Mouse (Mus musculus) kidney, embryonic 15.5 days (tissue): ENCODE results near the gene Cux1. TPM values are rescaled to one million over a fixed set of nuclear protein-coding genes. Genes with fewer than 3 reads are reported as not detected.

Experiments used
- ATAC-seq: fragments of 200-750 bp; cut with Nextera tagmentation; replicated peaks from 2 replicates; pipeline ENCODE4 v1.8.0; 2017; ENCODE audit warnings: moderate TSS enrichment; ENCODE audit not compliant: low FRiP score
- H3K27ac ChIP-seq: fragments of 300-500 bp; sonication (generic); 2 replicates; pipeline ENCODE4 v1.5.1; 2015; ENCODE audit warnings: mild to moderate bottlenecking, inconsistent platforms
- H3K27me3 ChIP-seq: fragments of 300-500 bp; sonication (generic); 2 replicates; pipeline ENCODE4 v1.6.1; 2015; ENCODE audit warnings: inconsistent platforms
- H3K36me3 ChIP-seq: fragments of 300-500 bp; sonication (generic); 2 replicates; pipeline ENCODE4 v1.6.1; 2015; ENCODE audit warnings: inconsistent platforms
- H3K4me1 ChIP-seq: fragments of 300-500 bp; sonication (generic); 2 replicates; pipeline ENCODE4 v1.6.1; 2015; ENCODE audit warnings: inconsistent platforms
- H3K4me2 ChIP-seq: fragments of 300-500 bp; sonication (generic); 2 replicates; pipeline ENCODE4 v1.6.1; 2015; ENCODE audit warnings: moderate library complexity, mild to moderate bottlenecking, inconsistent platforms
- H3K4me3 ChIP-seq: fragments of 300-500 bp; sonication (generic); replicated peaks from 2 replicates; pipeline ENCODE4 v1.5.1; 2015; ENCODE audit warnings: mild to moderate bottlenecking, inconsistent platforms
- H3K9ac ChIP-seq: fragments of 300-500 bp; sonication (generic); 2 replicates; pipeline ENCODE4 v1.6.1; 2015; ENCODE audit warnings: mild to moderate bottlenecking, inconsistent platforms
- H3K9me3 ChIP-seq: fragments of 300-500 bp; sonication (generic); replicated peaks from 2 replicates; pipeline ENCODE4 v1.6.1; 2016; ENCODE audit warnings: inconsistent platforms
- WGBS: fragments of 180-500 bp; shearing (Covaris S2); methylation state at CpG from one replicate; pipeline ENCODE4 v1.1.7; 2015; ENCODE audit warnings: mixed read lengths; 5-methylcytosine and 5-hydroxymethylcytosine counted together
- polyA plus RNA-seq: library from polyadenylated mRNA; unstranded; fragments of >200 nt; fragmentation: Nextera tagmentation; extraction: Ambion mirVana; gene quantifications from 2 replicates; pipeline ENCODE4 v1.2.1, GENCODE M21; 2015

Gene Cux1
- polyA plus RNA-seq, 1 experiment from 2014 or later, result 110 TPM

DNA sequence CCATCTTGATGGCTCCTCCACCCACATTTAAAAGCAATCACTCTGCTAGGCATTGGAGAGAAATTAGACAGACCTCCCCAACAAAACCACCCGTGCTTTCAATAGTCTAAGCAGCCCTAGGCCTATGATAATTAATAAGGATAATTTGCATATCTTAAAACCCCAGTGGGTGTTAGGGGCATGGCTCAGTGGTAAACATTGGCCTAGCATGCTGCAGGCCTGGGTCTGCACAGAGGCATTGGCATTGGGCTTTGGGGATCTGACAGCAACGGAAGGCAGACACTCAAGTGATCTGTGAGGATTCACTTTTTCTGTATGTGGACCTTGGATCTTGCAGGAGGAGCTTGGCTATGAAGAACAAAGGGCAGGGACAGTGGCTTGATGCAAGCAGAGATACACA, 274.9 kb downstream of the Cux1 start:
- H3K4me2 ChIP-seq, result no peak overlapping the region
- 85% methylated on average over 2 of the region's 2 CpGs for WGBS
- H3K9ac ChIP-seq, result no peak overlapping the region
- no peak overlapping the region for H3K27ac ChIP-seq
- H3K9me3 ChIP-seq, result no peaks in the 10 kb centered on the region
- H3K27me3 ChIP-seq, result no peaks in the 10 kb centered on the region
- peaks cover 81% of the 10 kb centered on the region for H3K36me3 ChIP-seq
- H3K4me3 ChIP-seq, result no peak overlapping the region
- no peaks in the 10 kb centered on the region for H3K4me1 ChIP-seq
- no peak for ATAC-seq

DNA sequence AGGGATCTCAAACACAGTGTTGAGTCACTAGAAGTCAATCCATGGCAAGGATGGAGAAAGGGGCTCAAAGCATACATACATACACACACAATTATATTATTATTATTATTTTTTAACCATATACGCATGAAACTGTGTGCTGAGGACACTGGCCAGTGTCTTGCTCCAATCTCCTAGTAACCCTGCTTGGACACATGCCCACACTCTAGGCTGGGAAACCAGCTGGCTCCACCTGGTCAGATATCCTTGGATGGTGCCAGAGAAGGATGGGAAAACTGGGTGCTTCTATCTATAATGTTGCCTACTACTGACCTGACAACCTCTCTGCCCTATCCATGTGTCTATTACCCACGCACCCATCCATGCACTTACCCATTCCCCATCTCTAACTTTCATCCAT, 275.7 kb downstream of the Cux1 start:
- Histone ChIP-seq H3K4me1 (no peaks in the 10 kb centered on the region), H3K9ac (no peak overlapping the region)
- 94% methylated on average over 2 of the region's 2 CpGs for WGBS

DNA sequence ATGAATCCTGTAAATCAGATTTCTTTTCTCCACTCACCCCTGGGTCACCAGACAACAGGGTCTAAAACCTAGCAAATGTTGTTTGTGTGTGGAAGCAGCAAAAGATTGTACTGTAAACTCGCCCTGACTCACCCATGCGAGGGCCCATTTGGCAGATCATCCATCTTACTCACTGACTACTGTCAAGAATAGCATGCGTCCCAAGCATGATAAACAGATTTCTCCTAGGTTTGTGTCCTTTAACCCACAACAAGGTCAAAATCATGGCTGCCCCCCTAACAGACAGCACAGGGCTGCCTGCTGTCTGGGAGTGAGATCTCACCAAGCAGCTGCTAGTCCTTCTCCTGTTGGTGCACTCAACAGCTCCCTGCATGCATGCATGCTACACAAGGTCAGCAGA, 277.5 kb downstream of the Cux1 start:
- 66% methylated on average over 3 of the region's 3 CpGs for WGBS
- Histone ChIP-seq H3K36me3 (peaks cover 79% of the 10 kb centered on the region), H3K4me3 (no peak overlapping the region), H3K27me3 (no peaks in the 10 kb centered on the region), H3K4me1 (no peaks in the 10 kb centered on the region), H3K9ac (no peak overlapping the region), H3K9me3 (no peaks in the 10 kb centered on the region), H3K27ac (no peak overlapping the region), H3K4me2 (no peak overlapping the region)
- ATAC-seq, result no peak

More for the DNA sequence above, 275.7 kb downstream of the Cux1 start:
- no peak overlapping the region for H3K4me3 ChIP-seq
- no peak overlapping the region for H3K27ac ChIP-seq
- no peaks in the 10 kb centered on the region for H3K9me3 ChIP-seq
- no peak overlapping the region for H3K4me2 ChIP-seq
- no peak for ATAC-seq
- peaks cover 78% of the 10 kb centered on the region for H3K36me3 ChIP-seq
- no peaks in the 10 kb centered on the region for H3K27me3 ChIP-seq

DNA sequence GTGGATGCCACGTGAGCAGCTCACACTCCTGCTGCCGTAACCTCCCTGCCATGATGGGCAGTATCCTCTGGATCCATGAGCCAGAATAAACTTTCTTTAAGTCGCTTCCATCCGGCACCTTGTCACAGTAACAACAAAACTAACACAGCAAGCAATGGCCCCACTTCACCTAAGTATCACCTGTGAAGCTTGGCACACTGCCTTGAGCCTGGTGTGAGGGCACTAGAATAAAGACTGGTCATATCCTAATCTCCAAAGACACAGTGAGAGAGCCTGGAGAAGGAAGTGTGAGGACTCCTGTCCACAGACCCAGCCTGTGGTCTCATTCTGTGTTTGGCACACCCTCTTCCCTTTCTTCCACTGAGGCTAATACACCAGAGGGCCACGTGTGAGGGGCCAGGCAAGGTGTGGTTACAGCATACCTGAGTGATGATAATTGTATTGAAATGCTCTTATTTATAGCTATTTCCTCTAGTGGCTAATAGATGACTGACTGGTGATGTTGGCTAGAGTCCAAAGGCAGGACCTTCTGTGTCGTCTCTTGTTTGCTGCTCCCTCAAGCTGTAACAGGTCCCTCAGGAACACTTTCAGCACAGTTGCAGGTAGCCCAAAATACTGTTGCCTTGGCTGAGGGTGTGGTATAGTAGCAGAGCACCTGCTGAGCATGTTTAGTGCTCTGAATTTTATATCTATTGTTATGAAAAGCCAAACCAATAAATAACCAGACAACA, 278.8 kb downstream of the Cux1 start:
- 81% methylated on average over 6 of the region's 6 CpGs for WGBS
- ATAC-seq, result no peak
- no peaks in the 10 kb centered on the region for H3K4me1 ChIP-seq
- no peaks in the 10 kb centered on the region for H3K27me3 ChIP-seq
- H3K4me3 ChIP-seq, result no peak overlapping the region
- no peak overlapping the region for H3K9ac ChIP-seq
- peaks cover 84% of the 10 kb centered on the region for H3K36me3 ChIP-seq
- no peaks in the 10 kb centered on the region for H3K9me3 ChIP-seq
- H3K27ac ChIP-seq, result no peak overlapping the region
- H3K4me2 ChIP-seq, result no peak overlapping the region

DNA sequence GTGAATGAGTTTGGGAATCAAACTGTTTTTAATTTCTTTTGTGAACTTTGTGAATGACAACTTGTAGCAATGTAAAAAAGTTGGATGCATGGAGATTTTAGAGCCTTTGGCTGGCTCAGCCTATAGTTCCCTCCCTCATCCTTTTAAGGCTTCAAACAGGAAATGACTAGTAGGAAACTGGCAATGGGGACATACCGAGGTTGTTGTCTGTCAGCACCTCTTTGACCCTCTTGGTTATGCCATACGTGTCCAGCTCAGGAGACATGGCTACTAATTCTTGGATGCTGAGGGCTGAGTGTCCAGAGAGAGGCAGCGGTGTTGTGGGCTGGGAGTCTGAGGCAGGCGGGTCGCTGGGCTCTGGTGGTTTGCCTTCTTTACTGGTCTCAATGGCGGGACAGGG, 280.7 kb downstream of the Cux1 start:
- H3K27ac ChIP-seq, result no peak overlapping the region
- no peak overlapping the region for H3K4me3 ChIP-seq
- H3K9ac ChIP-seq, result no peak overlapping the region
- H3K9me3 ChIP-seq, result no peaks in the 10 kb centered on the region
- 79% methylated on average over 6 of the region's 6 CpGs for WGBS
- ATAC-seq, result no peak
- no peaks in the 10 kb centered on the region for H3K4me1 ChIP-seq
- H3K36me3 ChIP-seq, result peaks cover 88% of the 10 kb centered on the region
- no peak overlapping the region for H3K4me2 ChIP-seq
- H3K27me3 ChIP-seq, result no peaks in the 10 kb centered on the region

DNA sequence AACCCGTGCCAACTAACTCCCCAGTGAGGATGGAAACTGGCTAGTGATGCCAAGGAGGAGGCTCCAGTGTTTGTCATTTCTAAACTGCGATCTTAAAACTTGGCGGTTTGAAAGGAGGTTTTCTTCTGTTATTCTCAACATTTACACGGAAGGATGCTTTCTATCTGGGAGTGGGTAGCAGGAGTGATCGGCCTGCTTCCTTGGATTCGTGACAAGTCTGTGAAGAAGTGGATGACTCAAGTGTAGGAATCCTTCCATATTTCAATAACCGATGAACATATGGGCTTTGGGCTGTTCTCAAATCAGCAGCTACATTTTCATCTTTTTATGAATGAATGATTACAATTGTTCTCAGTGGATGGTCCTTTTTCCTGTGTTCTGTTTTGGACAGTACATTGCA, 282.2 kb downstream of the Cux1 start:
- H3K9me3 ChIP-seq, result no peaks in the 10 kb centered on the region
- WGBS, result 90% methylated on average over 7 of the region's 7 CpGs
- ATAC-seq, result no peak
- no peaks in the 10 kb centered on the region for H3K27me3 ChIP-seq
- no peak overlapping the region for H3K27ac ChIP-seq
- H3K4me1 ChIP-seq, result no peaks in the 10 kb centered on the region
- H3K4me2 ChIP-seq, result no peak overlapping the region
- H3K4me3 ChIP-seq, result no peak overlapping the region
- no peak overlapping the region for H3K9ac ChIP-seq
- peaks cover 89% of the 10 kb centered on the region for H3K36me3 ChIP-seq

DNA sequence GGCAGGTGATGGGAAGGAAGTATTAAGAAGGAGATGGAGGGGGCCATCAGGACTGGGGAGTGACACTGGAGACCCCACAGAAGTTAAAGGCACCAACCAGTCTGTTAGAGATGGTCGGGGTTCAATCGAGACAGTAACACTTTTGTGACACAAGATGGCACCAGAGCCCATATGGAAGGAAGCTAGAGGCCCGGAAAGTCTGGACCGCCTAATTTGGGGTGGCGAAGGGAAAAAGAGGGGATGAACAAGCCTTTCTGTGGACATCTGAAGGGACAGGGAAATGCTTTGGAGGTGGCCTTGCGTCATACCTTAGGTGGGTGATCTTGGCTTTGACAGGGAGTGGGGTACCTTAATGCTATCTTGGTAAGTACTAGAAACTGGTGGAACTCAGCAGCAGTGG, 285.9 kb downstream of the Cux1 start:
- no peaks in the 10 kb centered on the region for H3K27me3 ChIP-seq
- H3K9ac ChIP-seq, result no peak overlapping the region
- H3K9me3 ChIP-seq, result no peaks in the 10 kb centered on the region
- H3K27ac ChIP-seq, result no peak overlapping the region
- ATAC-seq, result no peak
- H3K4me1 ChIP-seq, result no peaks in the 10 kb centered on the region
- H3K4me2 ChIP-seq, result no peak overlapping the region
- H3K36me3 ChIP-seq, result peaks cover 97% of the 10 kb centered on the region
- 59% methylated on average over 6 of the region's 6 CpGs for WGBS
- H3K4me3 ChIP-seq, result no peak overlapping the region

DNA sequence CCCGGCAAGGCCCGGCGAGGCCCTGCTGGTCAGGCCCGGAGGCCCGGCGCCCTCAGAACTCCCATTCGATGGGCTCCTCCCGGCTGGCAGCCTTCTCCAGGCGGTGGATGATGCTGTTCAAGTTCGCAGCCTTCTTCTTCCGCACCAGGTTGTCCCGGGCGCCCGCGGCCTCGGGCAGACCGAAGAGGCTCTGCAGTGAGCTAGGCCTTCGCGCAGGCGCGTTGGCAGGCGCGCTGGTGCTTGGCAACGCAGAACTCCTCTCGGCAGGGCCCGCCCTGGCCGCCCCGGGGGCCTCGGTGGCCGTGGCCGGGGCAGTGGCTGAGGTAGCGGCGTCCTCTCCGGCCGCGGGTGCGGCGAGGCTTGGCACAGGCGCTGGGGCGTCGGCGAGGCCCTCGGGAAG, 292.6 kb downstream of the Cux1 start:
- H3K27ac ChIP-seq, result no peak overlapping the region
- WGBS, result 91% methylated on average over 43 of the region's 43 CpGs
- no peak overlapping the region for H3K4me2 ChIP-seq
- H3K4me3 ChIP-seq, result no peak overlapping the region
- H3K9me3 ChIP-seq, result no peaks in the 10 kb centered on the region
- peaks cover 79% of the 10 kb centered on the region for H3K36me3 ChIP-seq
- H3K9ac ChIP-seq, result no peak overlapping the region
- peaks cover 7% of the 10 kb centered on the region for H3K4me1 ChIP-seq
- no peaks in the 10 kb centered on the region for H3K27me3 ChIP-seq
- no peak for ATAC-seq

DNA sequence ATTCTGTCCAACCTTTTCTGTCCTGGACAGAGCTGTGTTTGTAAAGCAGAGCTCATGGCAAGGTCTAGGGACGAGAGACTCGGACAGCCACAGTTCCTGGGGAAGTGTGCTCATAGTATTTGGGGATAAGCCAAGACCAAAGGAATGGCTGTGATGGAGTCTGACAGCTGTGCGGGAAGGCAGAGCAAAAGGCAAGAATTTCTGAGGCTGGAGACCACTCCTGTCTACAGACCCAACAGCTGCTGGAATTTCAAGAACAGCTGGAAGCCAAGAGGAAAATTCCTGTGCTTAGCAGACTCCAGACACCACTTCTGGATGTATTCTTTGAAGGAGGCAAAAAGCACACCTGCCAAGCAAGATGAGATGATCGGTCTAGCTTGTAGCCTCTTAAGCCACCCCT, 297.4 kb downstream of the Cux1 start:
- H3K9me3 ChIP-seq, result no peaks in the 10 kb centered on the region
- no peak overlapping the region for H3K27ac ChIP-seq
- peaks cover 31% of the 10 kb centered on the region for H3K36me3 ChIP-seq
- H3K4me3 ChIP-seq, result no peak overlapping the region
- no peaks in the 10 kb centered on the region for H3K27me3 ChIP-seq
- H3K9ac ChIP-seq, result no peak overlapping the region
- H3K4me2 ChIP-seq, result no peak overlapping the region
- no peak for ATAC-seq
- H3K4me1 ChIP-seq, result peaks cover 15% of the 10 kb centered on the region
- 76% methylated on average over 4 of the region's 4 CpGs for WGBS

DNA sequence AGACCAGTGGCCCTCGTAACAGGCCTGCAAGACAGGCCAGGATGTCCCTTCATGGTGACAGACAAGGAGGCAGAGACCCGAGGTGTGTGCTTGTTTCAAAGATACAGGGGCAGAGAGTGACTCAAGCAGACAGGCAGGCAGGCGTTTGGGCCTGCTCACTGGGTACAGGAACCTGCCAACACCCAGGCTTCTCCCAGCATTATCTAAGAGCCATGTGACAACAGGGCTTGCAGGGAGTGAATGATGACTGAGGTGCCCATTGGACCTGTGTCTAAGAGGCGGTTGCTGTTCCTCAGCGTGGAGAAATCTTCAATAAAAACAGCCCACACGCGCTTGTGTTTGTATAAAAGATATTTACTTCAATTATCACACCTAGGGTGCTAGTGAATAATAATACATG, 301.2 kb downstream of the Cux1 start:
- no peaks in the 10 kb centered on the region for H3K9me3 ChIP-seq
- no peak overlapping the region for H3K4me2 ChIP-seq
- H3K4me3 ChIP-seq, result no peak overlapping the region
- H3K4me1 ChIP-seq, result peaks cover 15% of the 10 kb centered on the region
- no peak overlapping the region for H3K9ac ChIP-seq
- no peak for ATAC-seq
- no peak overlapping the region for H3K27ac ChIP-seq
- H3K27me3 ChIP-seq, result no peaks in the 10 kb centered on the region
- no peaks in the 10 kb centered on the region for H3K36me3 ChIP-seq
- 80% methylated on average over 7 of the region's 7 CpGs for WGBS

DNA sequence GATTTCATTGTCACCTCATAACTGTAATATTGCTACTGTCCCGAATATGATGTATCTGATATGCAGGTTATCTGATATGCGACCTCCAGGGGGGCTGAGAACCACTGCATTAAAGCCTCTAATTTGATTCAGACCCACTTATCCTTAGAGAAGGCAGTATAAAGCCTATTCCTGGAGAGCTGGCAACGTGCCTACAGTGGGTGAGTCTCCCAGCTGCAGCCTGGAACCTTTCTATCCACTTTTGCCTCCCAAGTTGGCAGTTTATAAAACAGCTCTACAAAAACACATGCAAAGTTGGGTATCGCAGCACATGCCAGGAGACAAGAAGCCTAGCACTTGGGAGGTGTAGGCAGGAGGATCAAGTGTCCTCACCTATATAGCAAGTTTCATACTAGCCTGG, 303.9 kb downstream of the Cux1 start:
- Histone ChIP-seq H3K9ac (no peak overlapping the region), H3K36me3 (no peaks in the 10 kb centered on the region), H3K27ac (no peak overlapping the region), H3K9me3 (no peaks in the 10 kb centered on the region), H3K4me1 (peaks cover under 1% of the 10 kb centered on the region; the same call in 1 of the 2 replicates), H3K4me2 (no peak overlapping the region), H3K4me3 (no peak overlapping the region), H3K27me3 (no peaks in the 10 kb centered on the region)
- 81% methylated on average over 4 of the region's 4 CpGs for WGBS
- ATAC-seq, result no peak

DNA sequence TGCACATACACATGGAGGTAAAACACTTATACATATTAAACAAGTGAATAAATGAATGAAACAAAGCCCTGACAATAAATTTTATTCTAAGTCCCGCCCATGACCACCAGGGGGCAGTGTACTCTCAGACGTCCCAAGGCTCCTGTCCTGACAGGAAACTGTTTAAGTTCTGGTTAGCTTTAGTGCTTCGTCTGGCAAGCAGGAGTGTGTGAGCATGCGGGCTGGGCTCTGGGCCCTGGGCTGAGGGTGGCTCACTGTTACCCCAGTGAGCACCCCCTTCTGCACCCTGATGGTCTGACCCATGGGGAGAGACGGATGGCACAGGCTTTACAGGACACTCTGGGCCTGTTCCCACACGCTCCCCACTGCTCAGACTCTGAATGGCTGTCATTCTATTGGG, 308.4 kb downstream of the Cux1 start:
- 33% methylated on average over 6 of the region's 6 CpGs for WGBS
- no peaks in the 10 kb centered on the region for H3K27me3 ChIP-seq
- H3K4me2 ChIP-seq, result no peak overlapping the region
- no peak overlapping the region for H3K27ac ChIP-seq
- H3K9ac ChIP-seq, result no peak overlapping the region
- no peak overlapping the region for H3K4me3 ChIP-seq
- ATAC-seq, result 0 out of 2 replicates have a peak, but pooled peaks have one; percentile 15
- H3K9me3 ChIP-seq, result no peaks in the 10 kb centered on the region
- H3K36me3 ChIP-seq, result peaks cover 21% of the 10 kb centered on the region
- no peaks in the 10 kb centered on the region; the same call in 1 of the 2 replicates for H3K4me1 ChIP-seq

DNA sequence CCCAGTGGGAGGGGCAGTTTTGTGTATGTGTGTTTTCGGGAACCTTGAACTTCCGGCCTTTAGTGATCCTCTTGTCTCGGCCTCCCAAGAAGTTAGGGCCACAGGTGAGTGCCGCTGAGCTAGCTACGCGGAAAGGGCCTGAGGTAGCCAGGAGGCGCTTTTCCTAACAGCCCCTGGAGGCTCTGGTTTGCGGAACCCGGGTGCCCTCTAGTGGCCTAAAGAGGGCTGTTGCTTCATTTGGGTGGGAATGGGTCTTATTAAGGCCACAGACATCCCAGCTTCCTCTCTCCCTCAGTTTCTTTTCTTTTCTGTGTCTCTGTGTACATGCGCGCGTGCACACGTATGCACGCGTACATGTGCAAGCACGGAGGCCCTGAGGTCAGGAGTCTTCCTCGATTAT, 314.4 kb downstream of the Cux1 start:
- H3K36me3 ChIP-seq, result peaks cover 33% of the 10 kb centered on the region
- H3K9ac ChIP-seq, result no peak overlapping the region
- H3K9me3 ChIP-seq, result no peaks in the 10 kb centered on the region
- WGBS, result 18% methylated on average over 17 of the region's 17 CpGs
- no peaks in the 10 kb centered on the region for H3K27me3 ChIP-seq
- 0 out of 2 replicates have a peak, but pooled peaks have one; percentile 52 for ATAC-seq
- no peak overlapping the region for H3K4me2 ChIP-seq
- H3K4me3 ChIP-seq, result no peak overlapping the region
- H3K4me1 ChIP-seq, result no peaks in the 10 kb centered on the region
- H3K27ac ChIP-seq, result no peak overlapping the region
